Mouse (Mus musculus): ENCODE data around the gene Serpinb6b.

DNA sequence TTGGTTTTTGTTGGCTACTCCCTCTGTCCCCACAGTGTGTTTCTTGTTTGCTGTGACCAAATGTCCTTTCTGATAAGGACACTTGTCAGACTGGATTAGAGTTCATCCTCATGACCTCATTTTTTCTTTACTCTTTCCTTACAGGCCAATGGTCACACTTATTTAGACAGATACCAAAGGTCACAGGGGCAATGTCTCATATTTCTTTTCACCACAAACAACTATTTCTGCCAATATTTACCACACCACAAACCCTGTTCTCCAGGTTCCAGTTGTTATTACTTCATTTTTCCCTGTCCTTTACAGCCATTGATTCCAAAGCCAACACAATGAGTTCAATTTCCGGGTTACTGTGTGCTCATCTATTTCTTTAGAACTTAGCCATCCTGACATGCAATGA, 4.6 kb downstream of the Serpinb6b start:
- TF ChIP-seq CTCF (IDR thresholded peaks at IDR 0.05; ENCODE audit: insufficient read depth, low read depth, low read length) (no peak), POLR2A (IDR thresholded peaks at IDR 0.05; ENCODE audit: insufficient read depth, low read depth, low read length) (no peak)

Measured in olfactory bulb, adult 2 months (tissue).